Mouse (Mus musculus): Measurements from ENCODE around the gene Btbd19.

GRCm38 (mm10) chr4:117140613-117141012 lies 15.1 kb upstream of the Btbd19 start:
- no peak for TF ChIP-seq POLR2A (IDR thresholded peaks at IDR 0.05; ENCODE audit: low read depth, low read length)
- no peak for TF ChIP-seq CTCF (IDR thresholded peaks at IDR 0.05; ENCODE audit: extremely low read depth, insufficient read length, insufficient replicate concordance, low read depth, low read length)
